Mouse (Mus musculus): Measurements from ENCODE around the gene Lpcat2. TPM values are rescaled to one million over a fixed set of nuclear protein-coding genes. Genes with fewer than 3 reads are reported as not detected.

Gene Lpcat2
- polyA plus RNA-seq, 1 experiment, result 14.2 TPM

- DNase-seq, result no peak
- Histone ChIP-seq H3K4me3 (ENCODE audit: control insufficient read depth, insufficient read depth, low read length) (no peak overlapping the region), H3K27me3 (ENCODE audit: control insufficient read depth, insufficient read depth, low read length) (no peaks in the 10 kb centered on the region), H3K36me3 (ENCODE audit: control insufficient read depth, insufficient read depth, low read length) (no peaks in the 10 kb centered on the region), H3K27ac (ENCODE audit: control insufficient read depth, insufficient read depth, low read length) (no peak overlapping the region), H3K4me1 (replicated peaks; ENCODE audit: control insufficient read depth, insufficient read depth, low read length) (no peaks in the 10 kb centered on the region)
- whole genome bisulfite sequencing, result 96% methylated on average over 11 of the region's 11 CpGs
- TF ChIP-seq POLR2A (IDR thresholded peaks at IDR 0.05; ENCODE audit: control insufficient read depth, extremely low read depth, insufficient read depth, low read length, poor library complexity), result no peak
- no peak for TF ChIP-seq CTCF (IDR thresholded peaks at IDR 0.05; ENCODE audit: borderline replicate concordance, control insufficient read depth, extremely low read depth, insufficient read depth, low read length, poor library complexity)
Measured at GRCm38 (mm10) chr8:92903488-92904135, 48.5 kb downstream of the Lpcat2 start.

GRCm38 (mm10) chr8:92906553-92906952 is 51.4 kb downstream of the Lpcat2 start:
- no peak overlapping the region for H3K27ac ChIP-seq (ENCODE audit: control insufficient read depth, insufficient read depth, low read length)
- 97% methylated on average over 9 of the region's 9 CpGs for WGBS
- H3K36me3 ChIP-seq (ENCODE audit: control insufficient read depth, insufficient read depth, low read length), result no peaks in the 10 kb centered on the region
- TF ChIP-seq POLR2A (IDR thresholded peaks at IDR 0.05; ENCODE audit: control insufficient read depth, extremely low read depth, insufficient read depth, low read length, poor library complexity) (no peak), CTCF (IDR thresholded peaks at IDR 0.05; ENCODE audit: borderline replicate concordance, control insufficient read depth, extremely low read depth, insufficient read depth, low read length, poor library complexity) (no peak)
- no peak for DNase-seq
- H3K27me3 ChIP-seq (ENCODE audit: control insufficient read depth, insufficient read depth, low read length), result no peaks in the 10 kb centered on the region
- H3K4me1 ChIP-seq (replicated peaks; ENCODE audit: control insufficient read depth, insufficient read depth, low read length), result no peaks in the 10 kb centered on the region
- no peak overlapping the region for H3K4me3 ChIP-seq (ENCODE audit: control insufficient read depth, insufficient read depth, low read length)

GRCm38 (mm10) chr8:92908448-92908847 is 53.3 kb downstream of the Lpcat2 start:
- Histone ChIP-seq H3K27me3 (ENCODE audit: control insufficient read depth, insufficient read depth, low read length) (no peaks in the 10 kb centered on the region), H3K36me3 (ENCODE audit: control insufficient read depth, insufficient read depth, low read length) (no peaks in the 10 kb centered on the region), H3K27ac (ENCODE audit: control insufficient read depth, insufficient read depth, low read length) (no peak overlapping the region), H3K4me3 (ENCODE audit: control insufficient read depth, insufficient read depth, low read length) (no peak overlapping the region), H3K4me1 (replicated peaks; ENCODE audit: control insufficient read depth, insufficient read depth, low read length) (no peaks in the 10 kb centered on the region)
- TF ChIP-seq CTCF (IDR thresholded peaks at IDR 0.05; ENCODE audit: borderline replicate concordance, control insufficient read depth, extremely low read depth, insufficient read depth, low read length, poor library complexity) (no peak), POLR2A (IDR thresholded peaks at IDR 0.05; ENCODE audit: control insufficient read depth, extremely low read depth, insufficient read depth, low read length, poor library complexity) (no peak)
- no peak for DNase-seq
- WGBS, result 96% methylated on average over 2 of the region's 2 CpGs

GRCm38 (mm10) chr8:92911477-92911876 is 56.3 kb downstream of the Lpcat2 start:
- Histone ChIP-seq H3K27me3 (ENCODE audit: control insufficient read depth, insufficient read depth, low read length) (no peaks in the 10 kb centered on the region), H3K36me3 (ENCODE audit: control insufficient read depth, insufficient read depth, low read length) (no peaks in the 10 kb centered on the region), H3K4me3 (ENCODE audit: control insufficient read depth, insufficient read depth, low read length) (no peak overlapping the region), H3K27ac (ENCODE audit: control insufficient read depth, insufficient read depth, low read length) (no peak overlapping the region), H3K4me1 (replicated peaks; ENCODE audit: control insufficient read depth, insufficient read depth, low read length) (no peaks in the 10 kb centered on the region)
- TF ChIP-seq POLR2A (IDR thresholded peaks at IDR 0.05; ENCODE audit: control insufficient read depth, extremely low read depth, insufficient read depth, low read length, poor library complexity), result no peak
- TF ChIP-seq CTCF (IDR thresholded peaks at IDR 0.05; ENCODE audit: borderline replicate concordance, control insufficient read depth, extremely low read depth, insufficient read depth, low read length, poor library complexity), result no peak
- no peak for DNase-seq
- 98% methylated on average over 3 of the region's 3 CpGs for WGBS

GRCm38 (mm10) chr8:92913396-92913795 is 58.3 kb downstream of the Lpcat2 start:
- H3K4me1 ChIP-seq (replicated peaks; ENCODE audit: control insufficient read depth, insufficient read depth, low read length), result no peaks in the 10 kb centered on the region
- no peak for TF ChIP-seq CTCF (IDR thresholded peaks at IDR 0.05; ENCODE audit: borderline replicate concordance, control insufficient read depth, extremely low read depth, insufficient read depth, low read length, poor library complexity)
- no peak for TF ChIP-seq POLR2A (IDR thresholded peaks at IDR 0.05; ENCODE audit: control insufficient read depth, extremely low read depth, insufficient read depth, low read length, poor library complexity)
- H3K27ac ChIP-seq (ENCODE audit: control insufficient read depth, insufficient read depth, low read length), result no peak overlapping the region
- H3K27me3 ChIP-seq (ENCODE audit: control insufficient read depth, insufficient read depth, low read length), result no peaks in the 10 kb centered on the region
- H3K4me3 ChIP-seq (ENCODE audit: control insufficient read depth, insufficient read depth, low read length), result no peak overlapping the region
- H3K36me3 ChIP-seq (ENCODE audit: control insufficient read depth, insufficient read depth, low read length), result no peaks in the 10 kb centered on the region
- no peak for DNase-seq
- 93% methylated on average over 7 of the region's 7 CpGs for WGBS

GRCm38 (mm10) chr8:92916082-92916481 is 60.9 kb downstream of the Lpcat2 start:
- Histone ChIP-seq H3K4me3 (ENCODE audit: control insufficient read depth, insufficient read depth, low read length) (no peak overlapping the region), H3K27ac (ENCODE audit: control insufficient read depth, insufficient read depth, low read length) (no peak overlapping the region), H3K36me3 (ENCODE audit: control insufficient read depth, insufficient read depth, low read length) (no peaks in the 10 kb centered on the region), H3K27me3 (ENCODE audit: control insufficient read depth, insufficient read depth, low read length) (no peaks in the 10 kb centered on the region), H3K4me1 (replicated peaks; ENCODE audit: control insufficient read depth, insufficient read depth, low read length) (no peaks in the 10 kb centered on the region)
- 67% methylated on average over 3 of the region's 3 CpGs for WGBS
- no peak for DNase-seq
- TF ChIP-seq POLR2A (IDR thresholded peaks at IDR 0.05; ENCODE audit: control insufficient read depth, extremely low read depth, insufficient read depth, low read length, poor library complexity) (no peak), CTCF (IDR thresholded peaks at IDR 0.05; ENCODE audit: borderline replicate concordance, control insufficient read depth, extremely low read depth, insufficient read depth, low read length, poor library complexity) (no peak)

- Histone ChIP-seq H3K27me3 (ENCODE audit: control insufficient read depth, insufficient read depth, low read length) (no peaks in the 10 kb centered on the region), H3K4me1 (replicated peaks; ENCODE audit: control insufficient read depth, insufficient read depth, low read length) (no peaks in the 10 kb centered on the region), H3K36me3 (ENCODE audit: control insufficient read depth, insufficient read depth, low read length) (no peaks in the 10 kb centered on the region), H3K4me3 (ENCODE audit: control insufficient read depth, insufficient read depth, low read length) (no peak overlapping the region), H3K27ac (ENCODE audit: control insufficient read depth, insufficient read depth, low read length) (no peak overlapping the region)
- no peak for TF ChIP-seq CTCF (IDR thresholded peaks at IDR 0.05; ENCODE audit: borderline replicate concordance, control insufficient read depth, extremely low read depth, insufficient read depth, low read length, poor library complexity)
- no peak for TF ChIP-seq POLR2A (IDR thresholded peaks at IDR 0.05; ENCODE audit: control insufficient read depth, extremely low read depth, insufficient read depth, low read length, poor library complexity)
- 95% methylated on average over 3 of the region's 3 CpGs for WGBS
- no peak for DNase-seq
Measured at GRCm38 (mm10) chr8:92921768-92922167, 66.6 kb downstream of the Lpcat2 start.

All from thymus, adult 2 months (tissue).